Mouse (Mus musculus) thymus, postnatal 25 days (tissue): ENCODE data around the gene Hlf.

Source experiments
- DNase-seq: peaks from one replicate; pipeline ENCODE4 v3.0.0; 2022

Gene Hlf

GRCm38 (mm10) chr11:90390817-90391173 is at the start of gene Hlf:
Hlf (minus strand) TSS chr11:90390895.
- DNase-seq = peak; percentile 86

- DNase-seq = no peak
Observed at GRCm38 (mm10) chr11:90438768-90439167, 48.1 kb upstream of the Hlf start.

- DNase-seq = no peak
Observed at GRCm38 (mm10) chr11:90425207-90425525, 34.5 kb upstream of the Hlf start.

GRCm38 (mm10) chr11:90424334-90425206 is 33.9 kb upstream of the Hlf start:
- no peak for DNase-seq

- DNase-seq = no peak
Observed at GRCm38 (mm10) chr11:90423896-90424295, 33.2 kb upstream of the Hlf start.

GRCm38 (mm10) chr11:90419706-90420105 is 29.0 kb upstream of the Hlf start:
- DNase-seq = peak; percentile 30

- DNase-seq = peak; percentile 95
Observed at GRCm38 (mm10) chr11:90417921-90418320, 27.2 kb upstream of the Hlf start.

- no peak for DNase-seq
Observed at GRCm38 (mm10) chr11:90417011-90417410, 26.3 kb upstream of the Hlf start.

GRCm38 (mm10) chr11:90398850-90399249 is 8.2 kb upstream of the Hlf start:
- no peak for DNase-seq

GRCm38 (mm10) chr11:90391271-90392185 is 833 bp upstream of the Hlf start:
- DNase-seq = no peak

- no peak for DNase-seq
Observed at GRCm38 (mm10) chr11:90389902-90390816, 536 bp downstream of the Hlf start.

GRCm38 (mm10) chr11:90389174-90389901 is 1.4 kb downstream of the Hlf start:
- no peak for DNase-seq

- peak; percentile 38 for DNase-seq
Observed at GRCm38 (mm10) chr11:90387501-90388440, 2.9 kb downstream of the Hlf start.

GRCm38 (mm10) chr11:90382005-90382611 is 8.6 kb downstream of the Hlf start:
- no peak for DNase-seq

- no peak for DNase-seq
Observed at GRCm38 (mm10) chr11:90381113-90381512, 9.6 kb downstream of the Hlf start.

GRCm38 (mm10) chr11:90380131-90380685 is 10.5 kb downstream of the Hlf start:
- no peak for DNase-seq

GRCm38 (mm10) chr11:90378008-90378407 is 12.7 kb downstream of the Hlf start:
- DNase-seq = no peak

- DNase-seq = no peak
Observed at GRCm38 (mm10) chr11:90376436-90376835, 14.3 kb downstream of the Hlf start.

- no peak for DNase-seq
Observed at GRCm38 (mm10) chr11:90371470-90372100, 19.1 kb downstream of the Hlf start.
